Mouse (Mus musculus): ENCODE results near the gene A630095N17Rik.

A630095N17Rik gene

GRCm38 (mm10) chr1:75231664-75232152 lies at the start of gene A630095N17Rik:
A630095N17Rik (minus strand) TSS chr1:75232102.
- CTCF ChIA-PET, result no interaction called here

DNA sequence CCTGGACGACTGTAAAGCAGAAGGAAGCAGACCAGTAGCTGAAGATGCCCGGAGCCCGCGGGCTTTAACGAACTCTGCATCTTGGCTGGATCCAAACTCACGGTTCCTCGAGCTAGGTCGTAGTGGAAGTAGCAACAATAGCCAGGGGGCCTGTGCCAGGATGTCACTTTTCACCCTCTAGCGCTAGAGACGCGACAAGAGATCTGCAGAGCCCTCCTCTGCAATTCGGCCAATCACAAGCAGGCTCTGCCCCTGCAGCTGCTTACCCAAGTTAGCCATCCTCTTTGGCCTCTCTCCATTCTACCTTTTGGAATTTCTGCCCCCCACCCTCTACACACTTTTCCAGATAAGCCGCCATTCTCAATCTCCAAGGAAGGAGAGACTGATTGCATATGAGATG lies 46.3 kb upstream of the A630095N17Rik start, which contains the start of gene Resp18:
TSS of gene Resp18 (minus strand) at position 188 of the 400 bp plus-strand sequence.
- CTCF ChIA-PET, result interaction anchor here (0.6 kb wide), 1 partner anchor 962 kb away, joined by 3 read pairs; no protein-coding TSS in a partner anchor

- CTCF ChIA-PET, result no interaction called here
Observed at GRCm38 (mm10) chr1:75277195-75278188, 45.6 kb upstream of the A630095N17Rik start.

DNA sequence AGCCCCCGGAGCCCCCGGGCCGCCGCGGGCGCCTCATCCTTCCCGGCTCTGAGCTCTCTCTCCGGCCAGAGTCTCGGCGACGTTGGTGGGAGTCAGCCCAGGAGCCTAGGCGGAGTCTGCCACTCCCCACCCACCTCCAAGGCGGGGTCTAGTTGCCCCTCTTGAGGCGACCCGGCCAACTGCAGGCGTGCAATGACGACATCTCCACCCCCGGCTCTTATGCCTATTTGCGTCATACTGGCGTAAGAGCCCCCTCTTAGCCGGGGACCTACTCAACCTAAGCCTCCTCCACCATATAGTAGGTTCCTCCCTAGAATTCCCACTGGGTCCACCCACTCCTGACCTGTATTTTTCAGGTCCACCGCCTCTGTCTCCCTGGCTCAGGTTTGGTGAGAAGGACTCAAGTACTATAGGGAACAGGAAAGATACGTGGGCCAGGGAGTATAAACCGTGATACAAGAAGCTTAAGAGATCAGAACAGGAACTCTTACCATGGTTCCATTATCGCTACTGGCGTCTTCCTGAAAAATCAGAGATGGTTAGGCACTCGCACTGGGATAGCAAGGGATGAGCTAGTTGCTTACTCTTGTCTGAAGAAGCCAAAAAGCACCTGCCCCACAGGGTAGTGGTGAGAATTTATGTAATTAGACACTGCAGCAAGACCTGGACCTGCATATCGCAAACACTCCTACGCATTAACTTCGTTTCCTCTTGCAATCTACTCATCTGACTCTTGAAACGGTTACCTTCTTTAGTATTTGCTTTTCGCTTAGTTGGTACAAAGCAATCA lies 32.4 kb upstream of the A630095N17Rik start, which contains the start of gene Ptprn:
TSS of gene Ptprn (minus strand) at position 412 of the 790 bp plus-strand sequence.
- CTCF ChIA-PET, result no interaction called here

DNA sequence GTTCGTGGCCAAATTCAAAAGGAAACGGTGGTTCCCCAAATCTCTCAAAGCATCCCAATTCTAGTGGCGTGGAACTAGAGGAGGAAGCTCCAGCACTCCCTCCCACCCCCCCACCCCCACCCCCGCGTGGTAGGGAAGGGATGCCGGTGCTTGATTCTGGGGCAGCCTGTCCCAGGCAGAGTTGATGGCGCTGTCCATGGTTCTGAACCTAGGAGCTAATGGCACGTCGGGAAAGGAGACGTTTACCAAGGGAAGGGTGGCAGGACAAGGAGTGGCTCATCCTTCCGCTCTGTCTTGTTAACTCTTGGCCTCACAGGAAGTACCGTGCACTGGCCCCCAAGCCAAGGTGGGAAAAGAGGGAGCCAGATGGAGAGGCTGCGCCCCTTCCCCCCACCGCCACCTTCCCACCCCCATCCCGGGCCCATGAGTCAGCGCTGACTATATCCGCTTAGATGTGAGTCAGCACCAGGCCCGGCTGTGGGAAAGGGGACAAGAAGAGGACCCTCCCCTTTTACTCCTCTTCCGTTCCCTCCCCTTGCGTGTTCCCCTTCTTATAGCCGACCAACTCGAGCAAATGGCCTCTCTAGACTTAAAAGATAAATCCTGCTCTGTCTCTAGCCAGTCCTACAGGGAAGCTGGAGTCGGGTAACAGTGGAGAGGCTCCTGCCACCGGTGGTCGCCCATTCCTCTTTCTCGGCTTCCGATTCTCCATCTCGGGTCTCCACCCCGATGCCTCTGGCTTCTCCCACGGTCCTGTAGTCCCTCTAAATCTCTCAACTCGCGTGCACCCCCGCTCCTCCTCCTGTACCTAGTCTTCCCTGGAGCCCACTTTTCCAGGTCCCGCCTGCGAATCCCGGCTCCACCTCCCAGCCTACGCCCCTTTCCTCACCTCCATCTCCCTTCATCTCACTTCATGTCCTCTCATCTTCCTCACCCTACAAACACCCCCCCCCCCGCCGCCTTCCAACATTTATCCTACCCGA lies 31.4 kb upstream of the A630095N17Rik start:
- CTCF ChIA-PET, result interaction anchor here (0.5 kb wide), 1 partner anchor 30 kb away, joined by 3 read pairs; no protein-coding TSS in a partner anchor

DNA sequence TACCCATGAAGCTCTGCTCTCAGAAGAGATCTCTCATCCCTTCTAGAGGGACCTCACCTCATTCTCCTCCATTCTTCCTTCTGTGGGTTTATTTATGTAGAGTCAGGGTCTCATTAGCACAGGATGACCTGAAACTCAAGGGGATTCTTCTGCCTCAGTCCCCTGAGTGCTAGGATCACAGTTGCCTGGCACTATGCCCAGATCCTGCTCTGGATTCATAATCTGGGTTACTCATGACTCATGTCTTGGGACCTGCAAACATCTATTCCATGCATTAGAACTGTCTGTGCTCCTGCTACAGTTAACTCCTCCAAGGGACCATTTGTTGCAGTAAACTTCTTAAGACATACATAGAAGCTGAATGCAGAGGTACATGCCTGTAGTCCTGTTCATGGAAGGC lies 29.4 kb upstream of the A630095N17Rik start:
- CTCF ChIA-PET, result interaction anchor here (0.6 kb wide), 1 partner anchor 10 kb away, joined by 12 read pairs; no protein-coding TSS in a partner anchor

DNA sequence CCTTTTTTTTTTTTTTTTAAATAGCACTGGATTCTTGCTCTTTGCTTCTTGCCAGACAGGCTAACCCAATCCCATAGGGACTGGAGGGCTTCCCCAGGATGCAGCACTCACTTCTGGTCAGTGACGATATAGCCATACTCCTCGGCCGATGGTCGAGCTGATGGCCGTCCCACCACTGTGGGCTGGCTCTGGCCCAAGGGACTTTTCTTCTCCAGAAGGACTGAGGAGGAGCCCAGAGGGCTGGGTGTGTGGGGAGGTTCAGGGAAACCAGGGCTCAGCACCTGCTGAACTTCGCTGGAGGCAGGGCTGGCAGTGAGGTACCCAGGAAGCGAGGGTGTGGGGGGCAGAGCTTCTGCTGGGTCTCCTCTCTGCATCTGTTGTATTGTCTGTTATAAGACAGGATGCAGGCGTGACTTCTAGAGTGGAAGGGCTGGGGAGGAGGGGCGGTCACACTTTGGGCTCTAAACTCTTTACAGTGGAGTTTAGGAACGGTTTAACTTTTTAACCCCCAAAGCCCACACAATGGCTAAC lies 23.7 kb upstream of the A630095N17Rik start:
- CTCF ChIA-PET, result no interaction called here

DNA sequence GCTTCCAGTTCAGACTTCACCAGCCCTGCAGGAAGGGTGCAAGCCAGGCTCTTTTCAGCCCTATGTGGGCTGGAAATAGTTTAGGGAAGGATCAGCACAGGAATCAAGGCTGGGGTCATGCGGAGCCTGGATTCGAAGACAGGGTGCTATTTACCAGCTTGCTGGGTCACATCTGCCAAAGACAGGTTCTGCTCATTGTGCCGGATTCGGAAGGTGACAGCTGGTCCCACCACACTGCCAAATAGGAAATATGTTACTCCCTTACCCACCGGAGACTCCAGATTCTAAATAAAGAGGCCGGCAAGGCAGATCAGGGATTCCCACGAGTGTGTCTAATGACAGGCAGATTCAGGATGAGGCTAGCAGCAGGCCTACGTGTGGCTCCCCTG lies 22.7 kb upstream of the A630095N17Rik start:
- CTCF ChIA-PET, result interaction anchor here (1.0 to 1.2 kb wide), 2 partner anchors 14 to 131 kb away, joined by 3 read pairs; no protein-coding TSS in a partner anchor

DNA sequence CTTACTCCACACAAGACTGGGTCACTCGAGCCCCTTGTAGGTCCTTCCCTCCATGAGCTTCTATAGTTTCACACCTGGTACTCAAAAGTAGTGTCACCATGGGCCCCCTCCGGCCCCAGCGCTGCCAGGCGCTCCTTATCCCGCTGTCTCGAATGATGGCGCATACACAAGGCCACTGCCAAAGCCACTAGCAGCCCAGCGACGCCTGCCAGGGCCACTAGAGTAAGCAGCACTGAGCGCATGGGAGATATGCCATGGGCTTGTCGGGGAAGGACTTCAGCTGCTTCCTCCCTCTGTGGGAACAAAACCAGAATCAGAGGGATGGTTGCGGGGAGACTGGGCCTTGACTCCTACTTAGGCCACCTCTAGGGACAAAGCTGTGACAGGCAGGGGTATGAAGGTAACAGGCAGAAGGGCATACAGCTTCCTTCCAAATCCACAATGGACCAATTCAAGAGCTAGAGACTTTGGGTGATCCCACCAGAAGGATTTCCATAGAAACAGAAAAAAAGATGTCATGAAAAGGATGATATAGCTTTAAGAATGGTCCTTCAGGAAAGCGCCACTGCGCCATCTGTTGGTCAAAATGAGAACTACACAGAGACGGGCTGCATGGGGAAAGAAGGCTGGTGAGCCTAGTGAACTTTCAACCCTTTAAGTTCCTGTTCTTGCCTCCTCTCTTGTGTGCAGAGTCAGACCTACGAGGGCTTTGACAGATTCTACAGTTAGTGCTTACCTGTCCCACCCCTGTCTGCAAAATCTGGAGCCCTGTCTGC lies 22.1 kb upstream of the A630095N17Rik start:
- CTCF ChIA-PET, result interaction anchor here (1.0 to 1.2 kb wide), 2 partner anchors 13 to 130 kb away, joined by 3 read pairs; no protein-coding TSS in a partner anchor

DNA sequence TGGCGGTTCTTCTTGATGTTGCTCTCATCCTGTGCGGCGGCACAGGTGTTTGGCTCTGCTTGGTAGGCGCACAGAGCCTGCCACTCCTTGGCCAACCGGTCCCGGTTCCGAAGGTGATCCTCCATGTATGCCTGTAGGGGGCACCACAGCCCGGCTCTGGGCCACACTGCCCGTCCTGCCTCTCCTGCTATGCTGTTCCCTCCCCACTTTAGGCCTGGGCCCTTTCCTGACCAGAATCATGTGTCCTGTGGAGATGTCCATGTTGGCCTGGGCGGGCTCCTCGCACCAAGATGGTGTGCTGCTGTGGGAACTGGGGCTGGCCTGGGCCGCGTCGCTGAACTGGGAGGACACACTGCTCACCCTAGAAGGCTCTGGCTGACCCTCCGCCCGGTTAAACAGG lies 21.1 kb upstream of the A630095N17Rik start:
- CTCF ChIA-PET, result no interaction called here

DNA sequence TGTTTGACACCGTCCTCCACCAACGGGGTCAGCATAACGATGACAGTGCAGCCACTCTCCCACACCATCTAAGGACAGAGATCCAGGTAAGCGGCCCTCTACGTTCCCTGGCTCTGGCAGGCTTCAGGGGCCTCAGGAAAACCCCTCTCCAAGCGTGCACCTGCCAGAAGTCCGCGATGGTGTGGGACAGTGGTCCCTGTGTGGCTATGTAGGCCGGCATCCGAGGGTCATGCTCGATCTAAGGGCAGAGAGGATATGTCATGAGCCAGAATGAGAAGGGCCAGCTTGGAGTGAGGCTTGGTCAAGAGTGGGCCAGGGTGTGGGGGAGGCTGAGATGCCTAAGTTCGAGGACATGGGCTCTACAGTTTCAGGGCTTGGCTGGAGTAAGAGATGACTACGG lies 20.4 kb upstream of the A630095N17Rik start:
- CTCF ChIA-PET, result interaction anchor here (0.9 to 1.3 kb wide), 2 partner anchors 16 to 25 kb away, joined by 3 to 6 read pairs; partner anchors contain the start of gene Dnajb2

DNA sequence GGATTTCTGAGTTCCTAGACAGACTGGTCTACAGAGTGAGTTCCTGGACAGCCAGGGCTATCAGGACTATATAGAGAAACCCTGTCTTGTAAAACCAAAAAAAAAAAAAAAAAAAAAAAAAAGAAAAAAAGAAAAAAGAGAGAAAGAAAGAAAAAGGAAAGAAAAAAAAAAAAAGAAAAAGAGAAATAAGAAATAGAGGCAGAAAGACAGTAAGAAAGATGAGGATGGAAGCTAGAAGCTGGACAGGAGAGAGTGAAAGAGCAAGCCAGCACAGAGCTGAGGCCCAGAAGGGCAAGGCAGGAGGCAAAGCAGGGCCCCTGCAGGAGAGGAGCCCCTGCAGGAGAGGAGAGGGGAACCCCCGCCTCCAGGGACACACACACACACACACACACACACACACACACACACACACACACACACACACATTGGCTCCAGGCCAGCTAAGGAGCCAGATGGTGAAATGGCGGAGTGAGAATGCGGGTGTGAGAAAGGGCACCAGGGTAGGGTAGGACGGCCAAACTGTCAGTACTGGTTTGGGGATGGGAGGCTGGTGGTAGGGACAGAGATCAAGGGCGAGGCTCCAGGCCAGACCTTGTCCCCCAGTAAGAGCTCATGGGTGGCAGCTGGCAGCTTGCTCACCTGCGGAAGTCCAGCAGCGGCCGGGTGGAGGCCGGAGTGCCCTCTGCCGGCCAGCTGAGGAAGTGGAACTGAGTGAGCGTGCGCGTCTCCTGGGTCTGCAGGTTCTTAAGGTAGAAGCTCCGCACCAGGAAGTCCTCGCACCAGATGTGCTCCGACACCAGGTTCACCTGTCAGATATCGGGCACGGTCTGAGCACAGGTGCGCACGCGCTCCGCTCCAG lies 19.4 kb upstream of the A630095N17Rik start:
- CTCF ChIA-PET, result interaction anchor here (0.7 to 1.3 kb wide), 6 partner anchors 10 to 127 kb away, joined by 3 to 12 read pairs (median 3); partner anchors contain the start of gene Dnajb2

DNA sequence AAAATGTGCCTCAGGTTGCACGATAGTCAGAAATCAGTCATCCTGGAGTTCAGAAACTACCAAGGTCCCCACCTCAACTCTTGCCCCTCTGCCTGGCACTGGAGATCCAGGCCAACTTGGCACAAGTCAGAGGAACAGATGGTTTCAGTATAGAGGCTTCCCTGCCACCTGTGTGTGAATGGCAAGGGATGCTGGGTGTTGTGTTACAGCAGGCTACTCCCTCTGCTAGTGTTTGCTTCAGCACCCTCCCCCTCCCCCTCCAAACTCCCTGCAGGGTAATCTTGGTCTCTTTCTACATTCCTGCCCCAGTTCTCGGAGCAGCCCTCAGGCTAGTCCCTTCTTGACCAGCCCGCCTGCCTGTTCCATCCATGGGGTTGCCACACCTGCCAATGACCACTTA lies 18.6 kb upstream of the A630095N17Rik start:
- CTCF ChIA-PET, result no interaction called here

- CTCF ChIA-PET, result interaction anchor here (1.0 kb wide), 1 partner anchor 11 kb away, joined by 3 read pairs; no protein-coding TSS in a partner anchor
Observed at GRCm38 (mm10) chr1:75248041-75248772, 16.3 kb upstream of the A630095N17Rik start.

DNA sequence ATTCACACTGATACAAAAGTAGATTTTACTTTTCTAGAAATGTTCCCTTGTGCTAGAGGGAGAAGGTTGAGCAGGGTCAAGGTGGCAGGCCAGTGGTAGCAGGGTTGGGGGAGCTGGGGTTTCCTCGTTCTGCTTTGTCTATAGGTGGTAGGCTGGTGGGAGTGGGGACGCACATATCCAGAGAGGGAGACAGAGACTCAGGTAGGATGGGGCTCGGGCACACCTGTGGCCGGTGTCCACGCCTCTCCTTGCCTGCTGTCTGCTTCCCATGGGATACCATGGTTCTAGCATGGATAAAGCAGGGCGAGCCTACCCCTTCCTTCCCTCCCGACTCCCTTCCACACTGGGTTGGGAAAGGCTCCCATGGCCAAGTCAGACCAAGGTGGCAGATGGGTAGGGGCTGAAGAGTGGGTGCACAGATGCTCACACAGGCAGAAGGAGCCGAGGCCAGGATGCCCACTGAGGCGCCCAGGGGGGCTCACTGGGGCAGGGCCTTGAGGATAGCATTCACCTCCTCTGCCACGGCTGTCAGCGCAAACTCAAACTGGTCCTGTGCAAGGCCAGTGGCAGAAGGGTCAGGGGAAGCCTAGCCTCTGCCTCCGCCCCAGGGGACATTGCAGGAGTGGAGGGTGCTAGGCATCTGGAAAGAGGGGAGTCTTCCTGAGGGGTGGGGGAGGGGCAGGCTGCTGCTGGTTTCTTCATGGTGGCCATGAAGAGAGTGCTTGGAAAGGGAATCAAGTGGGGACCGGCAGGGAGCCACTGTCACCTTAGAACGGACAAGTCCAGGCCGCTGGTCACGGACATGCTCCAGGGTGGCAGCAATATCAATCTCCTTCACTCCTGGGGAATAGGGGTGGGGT lies 15.4 kb upstream of the A630095N17Rik start:
- CTCF ChIA-PET, result no interaction called here

GRCm38 (mm10) chr1:75244836-75245235 lies 12.9 kb upstream of the A630095N17Rik start:
- CTCF ChIA-PET, result interaction anchor here (0.6 kb wide), 1 partner anchor 191 kb away, joined by 5 read pairs; the partner anchor contains the start of gene Gmppa

Measured in spleen, embryonic (tissue).